Mouse (Mus musculus) hindbrain, embryonic 15.5 days (tissue): ENCODE results near the gene E2f3. TPM values are rescaled to one million over a fixed set of nuclear protein-coding genes. Genes with fewer than 3 reads are reported as not detected.

Experiments used
- polyA plus RNA-seq: library from polyadenylated mRNA; unstranded; fragments of >200 nt; fragmentation: Nextera tagmentation; extraction: Ambion mirVana; gene quantifications from 2 replicates; pipeline ENCODE4 v1.2.1, GENCODE M21; 2015

Gene E2f3
- polyA plus RNA-seq, 1 experiment from 2014 or later, result 5.5 TPM

Other genes starting within 250 kb of the E2f3 start
- 20.2 and 20.7 TPM in 2 replicates for gene Cdkal1, start 130.4 kb downstream of the E2f3 start, polyA plus RNA-seq
- gene Mboat1, start 150.4 kb upstream of the E2f3 start, polyA plus RNA-seq, result 2.6 and 2.9 TPM in 2 replicates